Mouse (Mus musculus): ENCODE data around the gene Msgn1.

DNA sequence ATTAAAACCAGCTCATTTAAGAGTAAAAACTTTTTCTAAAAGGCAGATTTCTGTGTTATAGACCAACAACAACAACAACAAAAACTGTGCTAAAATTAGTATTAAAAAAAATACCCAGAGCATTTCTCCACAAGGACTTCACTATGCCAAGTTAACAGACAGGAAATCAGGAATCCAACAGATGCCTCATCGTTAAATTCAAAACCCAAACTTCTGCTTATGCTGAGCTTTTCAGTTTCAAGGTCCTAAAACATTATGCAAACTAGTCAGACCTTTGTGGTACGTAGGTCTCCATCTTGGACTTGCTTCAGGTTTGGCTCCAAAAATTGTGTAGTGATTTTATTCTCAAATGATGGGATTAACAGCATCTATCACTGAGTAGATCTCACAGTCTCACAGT lies 6.8 kb upstream of the Msgn1 start:
- TF ChIP-seq CTCF (IDR thresholded peaks at IDR 0.05; ENCODE audit: low read depth) (no peak), EP300 (IDR thresholded peaks at IDR 0.05; ENCODE audit: low read depth) (no peak)
